Mouse (Mus musculus) monocyte, adult 59 days (primary cell): ENCODE data around the gene Zfp422. TPM values are rescaled to one million over a fixed set of nuclear protein-coding genes. Genes with fewer than 3 reads are reported as not detected.

Experiments
- total RNA-seq, 2 experiments: library from RNA; stranded (reverse); gene quantifications; one replicate each; pipeline ENCODE4 v1.2.4; 2023

Zfp422 gene
- total RNA-seq = 10 to 100 TPM in 1 of 2 experiments, 1 to 10 TPM in 1; 8.7 to 10.5 TPM

GRCm38 (mm10) chr6:116628539-116629171 lies at the start of gene Zfp422:
Gene Zfp422, minus strand, starts transcription at chr6:116628999.

DNA sequence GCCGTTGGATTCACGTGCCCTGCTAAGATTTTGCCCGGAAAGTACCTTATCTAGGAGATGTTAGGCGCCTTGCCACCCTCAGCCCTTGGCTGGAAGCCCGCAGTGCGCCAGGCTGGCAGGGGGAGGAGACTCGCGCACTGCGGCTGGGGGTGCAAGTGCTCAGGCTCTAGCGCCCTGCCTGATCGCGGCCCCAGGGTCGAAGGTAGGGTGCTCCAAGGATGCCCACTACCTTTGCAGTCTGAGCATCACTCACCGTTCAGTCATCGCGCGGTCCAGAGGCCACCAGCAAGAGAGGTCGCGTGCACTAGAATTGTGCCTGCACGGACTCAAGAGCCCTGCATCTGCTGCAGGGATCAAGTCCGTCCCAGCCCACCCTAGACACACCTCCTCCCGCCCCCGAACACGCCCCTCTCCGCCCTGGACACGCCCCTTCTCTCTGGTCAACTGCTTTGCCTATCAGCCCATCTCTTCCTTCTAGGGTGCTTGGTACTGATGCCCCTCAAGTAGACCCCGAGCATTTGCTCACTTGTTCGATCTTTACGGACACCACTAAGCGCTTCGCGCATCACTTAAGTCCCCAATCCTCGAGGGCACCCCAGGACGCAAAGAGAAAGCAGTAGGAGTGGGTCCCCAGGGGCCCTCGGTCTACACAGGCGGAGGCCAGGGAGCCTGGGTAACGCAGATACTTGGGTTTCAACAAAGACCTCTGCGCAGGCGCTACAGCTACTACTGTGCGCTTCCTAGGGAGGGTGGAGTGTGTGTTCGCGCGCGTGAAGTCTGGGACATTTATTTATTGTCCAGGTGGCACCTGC lies 44.9 kb upstream of the Zfp422 start, which contains the start of gene Rassf4:
TSS of gene Rassf4 (minus strand) at position 482 of the 812 bp plus-strand sequence.

GRCm38 (mm10) chr6:116650406-116650805 lies 21.6 kb upstream of the Zfp422 start, which contains the start of gene Depp1:
Gene Depp1, plus strand, starts transcription at chr6:116650609.

DNA sequence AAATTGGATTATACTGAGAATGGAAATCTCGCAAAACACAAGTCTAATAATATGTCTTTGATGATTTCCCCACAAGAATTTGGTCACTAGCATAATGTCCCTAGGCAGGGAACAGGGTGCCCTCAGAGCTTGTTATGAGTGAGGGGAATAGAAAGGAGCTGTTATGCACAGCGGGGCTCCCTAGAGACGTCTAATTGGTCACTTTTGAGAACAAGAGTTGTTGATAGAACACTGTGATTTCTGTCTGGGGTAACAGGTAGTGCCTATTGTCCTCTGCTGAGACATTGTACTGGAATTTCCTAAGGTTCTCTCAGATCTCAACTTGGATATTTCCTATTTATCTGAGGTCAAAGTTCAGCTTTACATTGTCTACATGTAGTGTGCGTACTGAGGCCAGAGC lies 44.7 kb downstream of the Zfp422 start, which contains the start of gene Olfr215:
TSS of gene Olfr215 (minus strand) at position 101 of the 400 bp plus-strand sequence.

Other genes starting within 250 kb of the Zfp422 start
- 10 to 100 TPM; 20.0 to 29.5 TPM for gene Alox5, start 167.8 kb downstream of the Zfp422 start, total RNA-seq
- gene Olfr211, start 139.9 kb downstream of the Zfp422 start, total RNA-seq = not detected
- under 1 TPM; 0.39 to 0.42 TPM for gene Olfr212, start 122.5 kb downstream of the Zfp422 start, total RNA-seq
- not detected for gene Olfr213, start 90.5 kb downstream of the Zfp422 start, total RNA-seq
- gene Gm5580, start 77.9 kb downstream of the Zfp422 start, total RNA-seq = 1 to 10 TPM; 1.7 to 2.3 TPM
- gene Olfr214, start 74.8 kb downstream of the Zfp422 start, total RNA-seq = not detected
- gene Olfr215, start 44.8 kb downstream of the Zfp422 start, total RNA-seq = not detected
- not detected for gene Depp1, start 21.6 kb upstream of the Zfp422 start, total RNA-seq
- gene Rassf4, start 45.0 kb upstream of the Zfp422 start, total RNA-seq = 100 to 1,000 TPM; 373 to 419 TPM
- under 1 TPM; 0.37 to 0.39 TPM for gene Tmem72, start 87.9 kb upstream of the Zfp422 start, total RNA-seq